Mouse (Mus musculus): ENCODE data around the gene Mfsd4a. TPM values are rescaled to one million over a fixed set of nuclear protein-coding genes. Genes with fewer than 3 reads are reported as not detected.
A peak's percentile ranks its signal among the peaks of the same experiment; 100 is the strongest.

Gene Mfsd4a
- total and polyA plus RNA-seq, 2 experiments from 2014 or later, result 3.2 to 8.1 TPM

DNA sequence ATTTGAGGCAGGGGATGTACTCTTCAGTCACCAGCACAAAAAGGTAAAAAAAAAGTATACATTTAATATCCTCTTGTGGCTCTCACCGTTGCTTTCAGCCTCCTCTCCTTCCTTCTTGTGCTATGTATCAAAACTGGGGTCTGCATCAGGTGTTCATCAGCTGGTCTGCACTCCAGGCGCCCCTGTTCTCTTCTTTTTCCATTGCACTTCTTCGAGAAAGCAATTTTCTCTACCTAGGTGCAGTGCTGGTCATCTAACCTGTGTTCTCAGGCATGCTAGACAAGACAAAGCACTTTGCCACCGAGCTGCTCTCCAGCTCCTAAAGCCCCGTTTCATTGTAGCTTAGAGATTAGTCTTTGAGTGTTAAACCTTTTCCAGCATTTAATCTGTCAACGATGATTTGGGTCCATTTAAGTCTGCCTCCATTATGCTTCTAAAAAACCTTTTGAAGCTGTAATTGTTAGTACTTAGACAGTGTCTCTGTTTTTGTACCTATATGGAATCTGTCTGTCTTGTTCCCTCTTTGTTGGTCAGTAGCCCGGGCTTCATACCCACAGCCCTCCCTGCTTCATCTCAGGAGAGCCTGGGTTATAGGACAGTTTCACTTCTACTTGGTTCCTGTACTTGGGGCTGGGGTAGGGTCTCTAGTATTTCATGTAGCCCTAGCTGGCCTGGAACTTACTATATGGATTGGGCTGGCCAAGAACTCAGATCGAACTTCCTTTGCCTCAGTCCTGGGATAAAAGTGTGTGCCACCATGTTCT, 58.8 kb downstream of the Mfsd4a start:
- no peaks in the 10 kb centered on the region for H3K27me3 ChIP-seq (ENCODE audit: insufficient read depth, low read length)
- peak overlapping the region; percentile 90 for H3K4me3 ChIP-seq (ENCODE audit: low read depth, low read length)
- ATAC-seq (no peak), DNase-seq (no peak)
- H3K9me3 ChIP-seq (ENCODE audit: low read length), result no peaks in the 10 kb centered on the region
- H3K36me3 ChIP-seq (ENCODE audit: insufficient read depth), result no peaks in the 10 kb centered on the region
- 29% methylated on average over 8 of the region's 8 CpGs for WGBS
- peak overlapping the region; percentile 69 for H3K4me2 ChIP-seq (ENCODE audit: low read depth)
- H3K4me1 ChIP-seq (ENCODE audit: insufficient read depth), result peaks cover 10% of the 10 kb centered on the region
- H3K9ac ChIP-seq, result peak overlapping the region; percentile 93; the same call in 1 of the 2 replicates
- no peak overlapping the region for H3K27ac ChIP-seq (ENCODE audit: low read depth, low read length)
- no peak for TF ChIP-seq CTCF (IDR thresholded peaks at IDR 0.05; ENCODE audit: low read depth)

DNA sequence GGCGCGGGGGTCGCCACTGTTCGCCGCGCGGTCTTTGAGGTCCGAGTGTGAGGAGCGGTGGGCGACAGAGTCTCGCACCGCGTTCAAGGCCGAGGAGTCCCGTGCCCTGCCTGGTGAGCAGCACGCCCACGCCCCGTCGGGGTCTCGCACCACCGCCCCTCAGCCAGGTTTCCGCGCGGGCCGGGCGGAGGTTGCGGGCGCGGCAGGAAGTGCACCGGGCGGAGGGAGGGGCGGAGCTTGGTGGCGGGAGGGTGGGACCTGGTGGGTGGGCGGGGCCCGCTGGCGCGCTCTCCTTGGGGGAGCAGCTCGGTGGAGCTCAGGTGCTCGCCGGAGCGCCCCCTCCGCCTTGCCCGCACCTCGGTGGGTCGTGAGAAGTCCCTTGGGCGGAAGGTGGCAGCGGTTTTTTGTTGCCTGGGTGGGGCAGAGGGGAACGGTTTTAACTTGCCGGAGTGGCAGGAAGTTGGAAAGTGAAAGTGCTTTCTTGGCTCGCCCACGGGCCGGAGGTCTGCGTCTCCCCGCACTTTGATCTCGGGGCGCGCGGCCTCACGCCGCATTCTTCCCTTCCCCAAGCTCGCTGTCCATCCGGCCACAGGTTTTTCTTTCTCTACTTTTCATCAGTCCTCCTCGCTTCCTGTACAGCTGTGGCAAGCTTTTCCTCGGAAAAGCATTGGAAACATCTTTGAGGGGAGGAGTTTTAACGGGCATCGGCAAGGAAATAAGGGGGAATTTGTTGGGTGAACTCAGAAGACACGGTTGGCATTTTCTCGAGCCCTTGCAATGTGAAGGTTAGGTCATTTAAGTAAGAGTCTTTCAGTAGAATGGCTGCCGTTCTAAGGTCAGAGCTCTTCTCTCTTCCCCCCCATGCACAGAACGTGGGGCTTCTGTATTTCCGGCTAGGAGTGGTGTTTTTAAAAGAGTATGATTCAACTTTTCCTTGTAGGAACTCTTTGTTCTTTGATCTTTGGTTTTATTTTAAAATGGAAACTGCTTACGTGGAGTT, 59.7 kb downstream of the Mfsd4a start:
- Histone ChIP-seq H3K27ac (ENCODE audit: low read depth, low read length) (peak overlapping the region; percentile 98), H3K4me2 (ENCODE audit: low read depth) (peak overlapping the region; percentile 69), H3K4me3 (ENCODE audit: low read depth, low read length) (peak overlapping the region; percentile 90), H3K4me1 (ENCODE audit: insufficient read depth) (peaks cover 10% of the 10 kb centered on the region), H3K9me3 (ENCODE audit: low read length) (no peaks in the 10 kb centered on the region), H3K36me3 (ENCODE audit: insufficient read depth) (no peaks in the 10 kb centered on the region), H3K9ac (peak overlapping the region; percentile 93), H3K27me3 (ENCODE audit: insufficient read depth, low read length) (no peaks in the 10 kb centered on the region)
- under 1% methylated on average over 61 of the region's 72 CpGs for WGBS
- TF ChIP-seq CTCF (IDR thresholded peaks at IDR 0.05; ENCODE audit: low read depth), result no peak
- DNase-seq (peak; percentile 84), ATAC-seq (peak; percentile 92)

GRCm38 (mm10) chr1:132007282-132007815, 60.5 kb downstream of the Mfsd4a start, which contains the start of gene Elk4:
Gene Elk4, plus strand, starts transcription at chr1:132007607.
- DNase-seq, result peak; percentile 94
- TF ChIP-seq CTCF (IDR thresholded peaks at IDR 0.05; ENCODE audit: low read depth), result peak; percentile 37
- H3K4me3 ChIP-seq (ENCODE audit: low read depth, low read length), result peak within 1 kb of the TSS; percentile 90
- H3K4me2 ChIP-seq (ENCODE audit: low read depth), result peak within 1 kb of the TSS; percentile 69
- 4% methylated on average over 59 of the region's 61 CpGs for WGBS
- H3K9ac ChIP-seq, result peak within 1 kb of the TSS; percentile 93
- no peaks in the 10 kb centered on the region for H3K36me3 ChIP-seq (ENCODE audit: insufficient read depth)
- H3K4me1 ChIP-seq (ENCODE audit: insufficient read depth), result peaks cover 10% of the 10 kb centered on the region
- peak; percentile 95 for ATAC-seq
- no peaks in the 10 kb centered on the region for H3K9me3 ChIP-seq (ENCODE audit: low read length)
- no peaks in the 10 kb centered on the region for H3K27me3 ChIP-seq (ENCODE audit: insufficient read depth, low read length)
- peak within 1 kb of the TSS; percentile 98 for H3K27ac ChIP-seq (ENCODE audit: low read depth, low read length)

DNA sequence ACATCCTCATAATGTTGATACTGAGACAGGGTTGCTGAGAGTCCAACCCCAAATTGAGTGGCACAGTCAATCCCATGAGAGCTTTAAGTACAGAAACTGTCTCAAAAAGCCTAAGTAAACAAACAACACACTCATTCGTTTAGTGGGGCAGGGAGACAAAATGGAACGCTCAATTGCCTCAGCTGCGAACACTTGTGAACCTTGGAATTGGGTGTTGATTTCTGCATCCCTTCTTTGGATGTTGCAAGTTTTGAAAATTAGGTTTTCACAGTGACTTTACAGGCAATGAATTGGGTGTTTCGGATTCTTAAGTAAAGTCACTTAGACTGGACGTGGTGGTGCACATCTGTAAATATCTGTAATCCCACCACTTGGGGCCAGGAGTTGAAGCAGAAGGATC, 61.1 kb downstream of the Mfsd4a start:
- no peaks in the 10 kb centered on the region for H3K36me3 ChIP-seq (ENCODE audit: insufficient read depth)
- H3K4me3 ChIP-seq (ENCODE audit: low read depth, low read length), result peak overlapping the region; percentile 90
- ATAC-seq, result no peak
- no peak for DNase-seq
- 0 out of 2 replicates have a peak overlapping the region, but pooled peaks have one; percentile 93 for H3K9ac ChIP-seq
- peak overlapping the region; percentile 98; the same call in 1 of the 2 replicates for H3K27ac ChIP-seq (ENCODE audit: low read depth, low read length)
- TF ChIP-seq CTCF (IDR thresholded peaks at IDR 0.05; ENCODE audit: low read depth), result no peak
- H3K4me2 ChIP-seq (ENCODE audit: low read depth), result peak overlapping the region; percentile 69
- no peaks in the 10 kb centered on the region for H3K27me3 ChIP-seq (ENCODE audit: insufficient read depth, low read length)
- no peaks in the 10 kb centered on the region for H3K9me3 ChIP-seq (ENCODE audit: low read length)
- peaks cover 10% of the 10 kb centered on the region for H3K4me1 ChIP-seq (ENCODE audit: insufficient read depth)
- 34% methylated on average over 5 of the region's 5 CpGs for WGBS

DNA sequence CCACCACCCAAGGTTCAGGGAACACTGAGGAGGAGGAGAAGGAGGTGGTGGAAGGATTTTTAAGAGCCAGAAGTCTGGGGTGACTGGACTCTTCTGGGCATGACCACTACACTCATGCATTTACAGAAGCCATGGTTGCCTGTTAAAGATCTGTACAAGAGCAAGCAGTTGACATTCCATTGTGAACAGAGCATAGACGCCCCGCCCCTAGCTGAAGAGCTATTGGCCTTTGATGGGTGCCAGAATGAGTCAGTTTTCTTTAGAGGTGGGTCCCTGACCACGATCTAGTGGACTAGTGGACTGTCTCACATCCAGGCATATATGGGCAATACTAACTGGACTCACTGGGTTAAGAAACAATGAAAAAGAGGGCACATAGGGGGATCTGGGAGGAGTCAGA, 61.8 kb downstream of the Mfsd4a start:
- H3K9me3 ChIP-seq (ENCODE audit: low read length), result no peaks in the 10 kb centered on the region
- no peaks in the 10 kb centered on the region for H3K27me3 ChIP-seq (ENCODE audit: insufficient read depth, low read length)
- no peak for DNase-seq
- TF ChIP-seq CTCF (IDR thresholded peaks at IDR 0.05; ENCODE audit: low read depth), result no peak
- peaks cover 10% of the 10 kb centered on the region for H3K4me1 ChIP-seq (ENCODE audit: insufficient read depth)
- no peak for ATAC-seq
- no peak overlapping the region for H3K9ac ChIP-seq
- no peak overlapping the region for H3K4me3 ChIP-seq (ENCODE audit: low read depth, low read length)
- H3K36me3 ChIP-seq (ENCODE audit: insufficient read depth), result no peaks in the 10 kb centered on the region
- no peak overlapping the region for H3K27ac ChIP-seq (ENCODE audit: low read depth, low read length)
- no peak overlapping the region for H3K4me2 ChIP-seq (ENCODE audit: low read depth)
- 91% methylated on average over 3 of the region's 3 CpGs for WGBS

DNA sequence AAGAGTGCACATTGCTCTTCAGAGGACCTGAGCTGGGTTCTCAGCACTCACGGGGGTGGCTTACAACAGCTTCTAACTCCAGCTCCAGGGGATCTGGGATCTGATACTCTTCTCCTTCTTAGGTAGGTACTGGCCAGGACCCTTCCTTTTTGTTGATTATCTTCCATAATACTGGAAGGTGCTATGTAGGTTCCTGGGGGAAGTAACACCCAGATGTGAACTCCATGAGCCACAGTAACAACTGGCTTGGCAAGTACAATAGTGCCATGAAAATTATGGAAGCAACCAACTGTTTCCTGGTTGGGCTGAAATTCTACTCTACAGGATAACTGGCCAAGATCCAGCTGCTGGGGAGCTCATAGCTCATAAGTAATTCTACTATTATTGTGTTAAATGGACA, 62.4 kb downstream of the Mfsd4a start:
- H3K4me3 ChIP-seq (ENCODE audit: low read depth, low read length), result no peak overlapping the region
- H3K9me3 ChIP-seq (ENCODE audit: low read length), result no peaks in the 10 kb centered on the region
- H3K4me2 ChIP-seq (ENCODE audit: low read depth), result no peak overlapping the region
- H3K27ac ChIP-seq (ENCODE audit: low read depth, low read length), result no peak overlapping the region
- 76% methylated on average over 1 of the region's 1 CpGs for WGBS
- no peak for ATAC-seq
- no peak overlapping the region for H3K9ac ChIP-seq
- no peaks in the 10 kb centered on the region for H3K36me3 ChIP-seq (ENCODE audit: insufficient read depth)
- peaks cover 10% of the 10 kb centered on the region for H3K4me1 ChIP-seq (ENCODE audit: insufficient read depth)
- no peak for TF ChIP-seq CTCF (IDR thresholded peaks at IDR 0.05; ENCODE audit: low read depth)
- no peaks in the 10 kb centered on the region for H3K27me3 ChIP-seq (ENCODE audit: insufficient read depth, low read length)
- DNase-seq, result no peak
